Mouse (Mus musculus) megakaryocyte, embryonic 14.5 days (primary cell): ENCODE results near the gene Zdhhc23. TPM values are rescaled to one million over a fixed set of nuclear protein-coding genes. Genes with fewer than 3 reads are reported as not detected.

ENCODE experiments used
- H3K27me3 ChIP-seq: replicated peaks from 2 replicates; pipeline ENCODE3; 2012; ENCODE audit warnings: inconsistent platforms
- H3K36me3 ChIP-seq: replicated peaks from 2 replicates; pipeline ENCODE3; 2012; ENCODE audit warnings: low read length, inconsistent platforms, mixed read lengths
- H3K4me1 ChIP-seq: 2 replicates; pipeline ENCODE4 v1.6.1; 2012; ENCODE audit warnings: inconsistent platforms
- H3K4me3 ChIP-seq: replicated peaks from 2 replicates; pipeline ENCODE3; 2012; ENCODE audit warnings: moderate library complexity, mild to moderate bottlenecking, inconsistent platforms
- H3K9me3 ChIP-seq: 2 replicates; pipeline ENCODE4 v1.6.1; 2012; ENCODE audit warnings: inconsistent platforms
- FLI1 ChIP-seq: IDR thresholded peaks from 2 replicates; pipeline ENCODE4 v1.6.1; 2012; ENCODE audit warnings: low read length, inconsistent platforms, mixed read lengths
- GATA1 ChIP-seq: IDR thresholded peaks from 3 replicates; pipeline ENCODE4 v1.6.1; 2012; ENCODE audit warnings: mixed read lengths, low read length, inconsistent platforms, borderline replicate concordance
- polyA plus RNA-seq: library from polyadenylated mRNA; stranded (reverse); fragments of >175 nt; gene quantifications from 2 replicates; pipeline ENCODE4 v1.2.3, GENCODE M21; 2012; ENCODE audit warnings: low replicate concordance; ENCODE audit not compliant: insufficient read depth

Zdhhc23 gene
- polyA plus RNA-seq, 1 experiment, result 0.12 TPM

GRCm38 (mm10) chr16:43945869-43946268 is 33.7 kb downstream of the Zdhhc23 start:
- H3K4me1 ChIP-seq, result peaks cover 7% of the 10 kb centered on the region
- H3K36me3 ChIP-seq, result peaks cover 22% of the 10 kb centered on the region
- H3K4me3 ChIP-seq, result no peak overlapping the region
- no peaks in the 10 kb centered on the region for H3K9me3 ChIP-seq
- TF ChIP-seq GATA1, result no peak
- no peak for TF ChIP-seq FLI1
- no peaks in the 10 kb centered on the region for H3K27me3 ChIP-seq

GRCm38 (mm10) chr16:43945351-43945750 is 34.2 kb downstream of the Zdhhc23 start:
- H3K9me3 ChIP-seq, result no peaks in the 10 kb centered on the region
- no peak for TF ChIP-seq FLI1
- TF ChIP-seq GATA1, result no peak
- no peaks in the 10 kb centered on the region for H3K27me3 ChIP-seq
- no peak overlapping the region for H3K4me3 ChIP-seq
- H3K4me1 ChIP-seq, result peaks cover 4% of the 10 kb centered on the region
- peaks cover 18% of the 10 kb centered on the region for H3K36me3 ChIP-seq

- Histone ChIP-seq H3K4me3 (no peak overlapping the region), H3K36me3 (peaks cover 24% of the 10 kb centered on the region), H3K4me1 (no peaks in the 10 kb centered on the region), H3K9me3 (no peaks in the 10 kb centered on the region), H3K27me3 (no peaks in the 10 kb centered on the region)
- TF ChIP-seq FLI1, result no peak
- TF ChIP-seq GATA1, result no peak
Measured at GRCm38 (mm10) chr16:43940846-43941245, 38.7 kb downstream of the Zdhhc23 start.

GRCm38 (mm10) chr16:43935892-43936291 is 43.7 kb downstream of the Zdhhc23 start:
- no peaks in the 10 kb centered on the region for H3K9me3 ChIP-seq
- peaks cover 20% of the 10 kb centered on the region for H3K36me3 ChIP-seq
- no peaks in the 10 kb centered on the region for H3K4me1 ChIP-seq
- no peaks in the 10 kb centered on the region for H3K27me3 ChIP-seq
- no peak for TF ChIP-seq FLI1
- no peak for TF ChIP-seq GATA1
- H3K4me3 ChIP-seq, result no peak overlapping the region

- Histone ChIP-seq H3K9me3 (no peaks in the 10 kb centered on the region), H3K4me1 (peaks cover 3% of the 10 kb centered on the region; the same call in 1 of the 2 replicates), H3K36me3 (peaks cover 20% of the 10 kb centered on the region), H3K27me3 (no peaks in the 10 kb centered on the region), H3K4me3 (no peak overlapping the region)
- TF ChIP-seq FLI1, result no peak
- TF ChIP-seq GATA1, result no peak
Measured at GRCm38 (mm10) chr16:43935367-43935766, 44.2 kb downstream of the Zdhhc23 start.

- Histone ChIP-seq H3K36me3 (peaks cover 20% of the 10 kb centered on the region), H3K27me3 (no peaks in the 10 kb centered on the region), H3K4me1 (peaks cover 8% of the 10 kb centered on the region), H3K4me3 (no peak overlapping the region), H3K9me3 (no peaks in the 10 kb centered on the region)
- TF ChIP-seq GATA1, result no peak
- no peak for TF ChIP-seq FLI1
Measured at GRCm38 (mm10) chr16:43934856-43935255, 44.7 kb downstream of the Zdhhc23 start.

GRCm38 (mm10) chr16:43933041-43933440 is 46.5 kb downstream of the Zdhhc23 start:
- Histone ChIP-seq H3K27me3 (no peaks in the 10 kb centered on the region), H3K4me3 (no peak overlapping the region), H3K36me3 (peaks cover 16% of the 10 kb centered on the region), H3K9me3 (no peaks in the 10 kb centered on the region), H3K4me1 (peaks cover 14% of the 10 kb centered on the region)
- TF ChIP-seq GATA1 (no peak), FLI1 (no peak)

GRCm38 (mm10) chr16:43932319-43932718 is 47.3 kb downstream of the Zdhhc23 start:
- Histone ChIP-seq H3K4me1 (peaks cover 14% of the 10 kb centered on the region), H3K27me3 (no peaks in the 10 kb centered on the region), H3K4me3 (no peak overlapping the region), H3K36me3 (peaks cover 16% of the 10 kb centered on the region), H3K9me3 (no peaks in the 10 kb centered on the region)
- TF ChIP-seq GATA1, result no peak
- no peak for TF ChIP-seq FLI1

GRCm38 (mm10) chr16:43931502-43931901 is 48.1 kb downstream of the Zdhhc23 start:
- Histone ChIP-seq H3K36me3 (peaks cover 21% of the 10 kb centered on the region), H3K27me3 (no peaks in the 10 kb centered on the region), H3K4me1 (peaks cover 14% of the 10 kb centered on the region), H3K4me3 (no peak overlapping the region), H3K9me3 (no peaks in the 10 kb centered on the region)
- no peak for TF ChIP-seq GATA1
- TF ChIP-seq FLI1, result no peak

GRCm38 (mm10) chr16:43930577-43930976 is 49.0 kb downstream of the Zdhhc23 start:
- H3K36me3 ChIP-seq, result peaks cover 21% of the 10 kb centered on the region
- no peak overlapping the region for H3K4me3 ChIP-seq
- TF ChIP-seq FLI1, result no peak
- TF ChIP-seq GATA1, result no peak

More at GRCm38 (mm10) chr16:43930577-43930976, 49.0 kb downstream of the Zdhhc23 start:
- H3K4me1 ChIP-seq, result peaks cover 14% of the 10 kb centered on the region
- H3K27me3 ChIP-seq, result no peaks in the 10 kb centered on the region
- no peaks in the 10 kb centered on the region for H3K9me3 ChIP-seq
